Mouse (Mus musculus): Measurements from ENCODE around the gene Rrnad1. TPM values are rescaled to one million over a fixed set of nuclear protein-coding genes. Genes with fewer than 3 reads are reported as not detected.

The Rrnad1 gene
- 17.8 and 23.3 TPM in 2 replicates for polyA plus RNA-seq (2012; ENCODE audit: insufficient read depth, insufficient read length, missing spikeins)

DNA sequence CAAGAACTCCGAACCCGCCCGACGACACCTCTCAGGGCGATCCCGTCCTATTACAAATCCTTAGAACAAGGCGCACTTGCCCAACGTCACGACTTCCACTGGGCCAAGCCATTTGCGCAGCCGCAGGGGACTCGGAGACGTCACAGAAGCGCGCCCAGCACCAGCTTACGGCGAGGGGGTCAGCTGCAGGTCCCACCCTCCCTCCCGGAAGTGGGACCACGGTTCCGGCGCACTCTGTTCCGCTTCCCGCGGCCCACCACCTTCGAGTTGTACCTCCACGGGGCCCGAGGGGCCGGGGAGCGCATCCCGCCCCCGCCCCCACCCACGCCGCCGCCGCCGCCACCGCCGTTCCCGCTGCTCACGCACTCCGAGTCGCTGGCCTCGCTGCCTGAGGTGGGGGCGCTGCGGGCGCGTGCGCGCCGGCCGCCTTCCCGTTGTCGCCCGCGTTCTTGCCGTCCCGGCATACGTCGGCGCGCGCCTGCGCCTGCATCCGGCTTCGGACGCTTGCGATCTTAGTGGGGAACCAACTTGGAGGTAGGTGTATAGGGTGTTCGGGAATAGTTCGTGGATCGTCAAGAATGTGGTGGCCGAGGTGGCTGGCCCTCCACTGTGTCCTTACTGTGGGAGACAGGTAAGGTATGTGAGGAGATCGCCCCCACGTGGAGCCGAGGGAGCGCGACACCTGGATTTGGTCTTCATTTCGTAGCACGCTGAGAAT, at the start of gene Rrnad1, which contains the start of gene Isg20l2:
TSS of gene Rrnad1 (minus strand) at position 640 of the 718 bp plus-strand sequence.
TSS of gene Isg20l2 (plus strand) at position 237 of the 718 bp plus-strand sequence.
- TF ChIP-seq POLR2A (IDR thresholded peaks at IDR 0.05; ENCODE audit: borderline replicate concordance, low read depth, low read length) (no peak), CTCF (IDR thresholded peaks at IDR 0.05; ENCODE audit: low read depth, low read length) (peak; percentile 74)
- Histone ChIP-seq H3K4me1 (ENCODE audit: control insufficient read depth, insufficient read depth, low read length) (peaks cover 17% of the 10 kb centered on the region), H3K4me3 (ENCODE audit: insufficient read depth, low read length) (peak within 1 kb of the TSS; percentile 93), H3K27ac (ENCODE audit: insufficient read depth, low read depth, low read length) (peak within 1 kb of the TSS; percentile 59)

DNA sequence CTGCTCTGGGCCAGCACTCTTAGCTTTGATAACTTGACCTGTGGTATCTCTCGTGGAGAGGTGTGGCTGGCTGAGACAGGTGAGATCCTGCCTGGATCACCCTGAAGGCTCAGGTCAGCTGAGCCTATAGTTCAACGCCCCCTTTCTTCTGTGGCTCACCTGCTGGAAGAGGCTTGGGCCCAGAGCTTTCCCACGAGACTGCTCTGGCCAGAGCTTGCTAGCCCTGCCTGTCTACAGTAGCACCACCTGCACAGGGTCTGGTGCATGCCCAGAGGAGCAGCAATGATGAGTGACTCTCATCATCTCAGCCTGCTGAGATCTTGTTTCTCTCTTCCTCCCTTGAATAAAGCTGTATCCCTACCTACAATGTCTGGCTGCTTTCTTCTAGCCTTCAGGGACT, 49.6 kb upstream of the Rrnad1 start:
- no peak overlapping the region for H3K4me3 ChIP-seq (ENCODE audit: insufficient read depth, low read length)
- H3K4me1 ChIP-seq (ENCODE audit: control insufficient read depth, insufficient read depth, low read length): peaks cover 30% of the 10 kb centered on the region
- TF ChIP-seq POLR2A (IDR thresholded peaks at IDR 0.05; ENCODE audit: borderline replicate concordance, low read depth, low read length): no peak
- TF ChIP-seq CTCF (IDR thresholded peaks at IDR 0.05; ENCODE audit: low read depth, low read length): no peak
- H3K27ac ChIP-seq (ENCODE audit: insufficient read depth, low read depth, low read length): no peak overlapping the region

- H3K27ac ChIP-seq (ENCODE audit: insufficient read depth, low read depth, low read length): no peak overlapping the region
- no peak for TF ChIP-seq CTCF (IDR thresholded peaks at IDR 0.05; ENCODE audit: low read depth, low read length)
- no peak for TF ChIP-seq POLR2A (IDR thresholded peaks at IDR 0.05; ENCODE audit: borderline replicate concordance, low read depth, low read length)
- peaks cover 27% of the 10 kb centered on the region for H3K4me1 ChIP-seq (ENCODE audit: control insufficient read depth, insufficient read depth, low read length)
- no peak overlapping the region for H3K4me3 ChIP-seq (ENCODE audit: insufficient read depth, low read length)
Observed at GRCm38 (mm10) chr3:87979493-87979892, 49.0 kb upstream of the Rrnad1 start.

- H3K27ac ChIP-seq (ENCODE audit: insufficient read depth, low read depth, low read length): no peak overlapping the region
- H3K4me3 ChIP-seq (ENCODE audit: insufficient read depth, low read length): no peak overlapping the region
- no peaks in the 10 kb centered on the region for H3K4me1 ChIP-seq (ENCODE audit: control insufficient read depth, insufficient read depth, low read length)
- TF ChIP-seq CTCF (IDR thresholded peaks at IDR 0.05; ENCODE audit: low read depth, low read length) (no peak), POLR2A (IDR thresholded peaks at IDR 0.05; ENCODE audit: borderline replicate concordance, low read depth, low read length) (no peak)
Observed at GRCm38 (mm10) chr3:87974381-87974987, 44.0 kb upstream of the Rrnad1 start.

DNA sequence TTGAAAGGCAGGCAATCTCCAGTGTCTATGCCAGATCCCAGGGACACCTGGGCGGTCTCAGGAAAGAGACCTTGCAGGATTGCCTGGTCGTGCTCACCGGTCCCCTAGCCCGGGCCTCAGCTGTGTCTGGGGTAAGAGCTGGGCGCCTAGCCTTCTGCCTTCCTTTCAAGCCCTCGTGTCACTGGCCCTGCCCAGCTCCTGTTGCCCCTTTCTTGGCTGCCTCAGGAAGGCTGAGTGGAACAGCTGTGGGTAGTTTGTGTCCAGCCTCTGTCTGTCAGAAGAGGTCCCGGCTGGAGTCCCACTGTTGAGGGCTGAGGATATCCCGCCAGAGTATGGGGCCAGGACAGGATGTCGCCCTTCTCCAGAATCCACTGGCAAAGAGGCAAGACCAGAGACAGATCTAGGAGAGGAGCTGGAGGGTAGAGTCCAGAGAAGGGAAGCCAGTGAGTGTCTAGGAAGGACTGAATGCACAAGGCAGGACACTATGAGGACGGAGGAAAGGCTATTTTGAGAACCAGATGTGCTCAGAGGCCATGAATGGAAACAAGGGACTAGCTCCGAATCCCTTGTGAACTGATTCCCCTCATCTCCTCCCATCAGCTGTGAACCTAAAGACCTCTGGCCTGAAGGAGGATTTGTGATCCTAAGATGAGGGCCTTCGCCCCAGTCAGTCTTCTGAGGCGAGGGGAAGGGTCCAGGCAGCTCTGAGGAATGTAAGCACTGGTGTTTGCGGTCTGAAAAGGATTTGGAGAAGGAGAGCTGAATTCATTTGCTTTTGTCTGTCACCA, 43.3 kb upstream of the Rrnad1 start:
- TF ChIP-seq CTCF (IDR thresholded peaks at IDR 0.05; ENCODE audit: low read depth, low read length): no peak
- no peak for TF ChIP-seq POLR2A (IDR thresholded peaks at IDR 0.05; ENCODE audit: borderline replicate concordance, low read depth, low read length)
- Histone ChIP-seq H3K4me3 (ENCODE audit: insufficient read depth, low read length) (no peak overlapping the region), H3K4me1 (ENCODE audit: control insufficient read depth, insufficient read depth, low read length) (no peaks in the 10 kb centered on the region), H3K27ac (ENCODE audit: insufficient read depth, low read depth, low read length) (no peak overlapping the region)

DNA sequence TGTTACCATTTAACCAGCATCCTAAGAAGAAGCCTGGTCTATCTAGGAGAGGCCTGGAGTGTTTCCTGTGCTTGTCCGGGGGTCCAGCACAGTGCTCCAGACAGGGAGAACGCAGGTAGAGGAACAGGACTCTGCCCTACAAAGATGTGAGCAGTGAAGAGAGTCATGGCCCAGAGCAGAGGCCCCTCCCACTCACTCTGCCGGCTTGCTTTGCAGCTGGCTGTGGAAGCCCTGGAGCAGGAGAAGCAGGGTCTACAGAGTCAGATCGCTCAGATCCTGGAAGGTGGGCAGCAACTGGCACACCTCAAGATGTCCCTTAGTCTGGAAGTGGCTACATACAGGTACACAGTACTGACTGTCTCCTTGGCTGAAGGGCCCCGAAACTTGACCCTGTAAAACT, 42.3 kb upstream of the Rrnad1 start:
- Histone ChIP-seq H3K4me1 (ENCODE audit: control insufficient read depth, insufficient read depth, low read length) (no peaks in the 10 kb centered on the region), H3K4me3 (ENCODE audit: insufficient read depth, low read length) (no peak overlapping the region), H3K27ac (ENCODE audit: insufficient read depth, low read depth, low read length) (no peak overlapping the region)
- no peak for TF ChIP-seq POLR2A (IDR thresholded peaks at IDR 0.05; ENCODE audit: borderline replicate concordance, low read depth, low read length)
- no peak for TF ChIP-seq CTCF (IDR thresholded peaks at IDR 0.05; ENCODE audit: low read depth, low read length)

DNA sequence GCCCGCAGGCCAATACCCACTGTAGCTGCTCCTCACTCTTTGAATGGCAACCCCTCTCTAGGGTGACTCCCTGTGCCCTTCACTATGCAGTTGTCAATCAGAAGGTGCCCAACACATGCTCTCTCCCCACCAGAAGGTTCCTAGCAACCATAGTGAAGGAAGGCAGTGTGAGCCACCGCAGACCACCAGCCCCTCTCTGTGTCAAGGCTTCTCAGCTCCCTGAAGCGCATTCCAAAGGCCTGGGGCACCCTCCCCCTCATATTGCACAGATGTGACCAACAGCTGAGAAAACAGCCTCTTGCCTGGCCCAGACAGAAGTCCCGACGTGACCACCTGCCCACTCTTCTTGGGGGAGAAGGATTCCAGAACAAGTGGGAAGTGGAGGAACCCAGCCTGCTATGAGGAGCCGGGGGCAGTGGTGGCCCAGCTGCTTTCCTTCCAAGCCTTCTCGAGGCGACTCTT, 41.7 kb upstream of the Rrnad1 start:
- TF ChIP-seq CTCF (IDR thresholded peaks at IDR 0.05; ENCODE audit: low read depth, low read length): no peak
- no peak for TF ChIP-seq POLR2A (IDR thresholded peaks at IDR 0.05; ENCODE audit: borderline replicate concordance, low read depth, low read length)
- Histone ChIP-seq H3K27ac (ENCODE audit: insufficient read depth, low read depth, low read length) (no peak overlapping the region), H3K4me1 (ENCODE audit: control insufficient read depth, insufficient read depth, low read length) (no peaks in the 10 kb centered on the region), H3K4me3 (ENCODE audit: insufficient read depth, low read length) (0 out of 2 replicates have a peak overlapping the region, but pooled peaks have one; percentile 41)

DNA sequence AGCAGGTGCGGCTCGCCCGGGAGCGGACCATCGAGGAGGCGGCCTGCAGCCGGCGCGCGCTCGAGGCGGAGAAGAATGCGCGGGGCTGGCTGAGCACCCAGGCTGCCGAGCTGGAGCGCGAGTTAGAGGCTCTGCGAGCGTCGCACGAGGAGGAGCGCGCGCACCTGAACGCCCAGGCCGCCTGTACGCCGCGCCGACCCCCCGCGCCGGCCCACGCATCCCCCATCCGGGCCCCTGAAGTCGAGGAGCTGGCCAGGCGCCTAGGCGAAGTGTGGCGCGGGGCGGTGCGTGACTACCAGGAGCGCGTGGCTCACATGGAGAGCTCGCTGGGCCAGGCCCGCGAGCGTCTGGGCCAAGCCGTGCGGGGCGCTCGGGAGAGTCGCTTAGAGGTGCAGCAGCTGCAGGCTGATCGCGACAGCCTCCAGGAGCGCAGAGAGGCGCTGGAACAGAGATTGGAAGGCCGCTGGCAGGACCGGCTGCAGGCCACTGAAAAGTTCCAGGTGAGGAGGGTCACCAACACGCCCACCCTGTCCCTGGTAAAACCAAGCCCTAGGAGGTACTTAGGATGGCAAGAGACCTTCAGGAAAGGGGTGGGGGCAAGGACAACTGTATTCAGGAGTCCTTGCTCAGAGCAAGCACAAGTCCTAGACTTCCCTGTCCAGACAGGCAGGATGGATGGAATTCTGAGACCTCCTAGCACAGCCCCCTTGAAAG, 41.1 kb upstream of the Rrnad1 start:
- H3K27ac ChIP-seq (ENCODE audit: insufficient read depth, low read depth, low read length): no peak overlapping the region
- peak overlapping the region; percentile 41 for H3K4me3 ChIP-seq (ENCODE audit: insufficient read depth, low read length)
- H3K4me1 ChIP-seq (ENCODE audit: control insufficient read depth, insufficient read depth, low read length): no peaks in the 10 kb centered on the region
- TF ChIP-seq POLR2A (IDR thresholded peaks at IDR 0.05; ENCODE audit: borderline replicate concordance, low read depth, low read length): no peak
- no peak for TF ChIP-seq CTCF (IDR thresholded peaks at IDR 0.05; ENCODE audit: low read depth, low read length)

GRCm38 (mm10) chr3:87970939-87971488, 40.5 kb upstream of the Rrnad1 start, which contains the start of gene Nes:
Gene Nes (plus strand): TSS chr3:87971078.
- H3K4me3 ChIP-seq (ENCODE audit: insufficient read depth, low read length): peak within 1 kb of the TSS; percentile 41
- no peaks in the 10 kb centered on the region for H3K4me1 ChIP-seq (ENCODE audit: control insufficient read depth, insufficient read depth, low read length)
- TF ChIP-seq POLR2A (IDR thresholded peaks at IDR 0.05; ENCODE audit: borderline replicate concordance, low read depth, low read length) (no peak), CTCF (IDR thresholded peaks at IDR 0.05; ENCODE audit: low read depth, low read length) (no peak)
- no peak within 1 kb of the TSS for H3K27ac ChIP-seq (ENCODE audit: insufficient read depth, low read depth, low read length)

Measured in bone marrow macrophage, adult 2 months (primary cell).